Mouse (Mus musculus) limb, embryonic 14.5 days (tissue): Measurements from ENCODE around the gene Car7. TPM values are rescaled to one million over a fixed set of nuclear protein-coding genes. Genes with fewer than 3 reads are reported as not detected.

Experiments
- ATAC-seq: fragments of 200-750 bp; cut with Nextera tagmentation; 2 replicates; pipeline ENCODE4 v1.8.0; 2017; ENCODE audit warnings: low read depth, moderate number of reproducible peaks, moderate TSS enrichment; ENCODE audit not compliant: low FRiP score
- DNase-seq: peaks from one replicate; pipeline ENCODE4 v3.0.0-alpha.2; 2015; ENCODE audit warnings: low spot score
- H3K27ac ChIP-seq: fragments of 300-500 bp; sonication (generic); replicated peaks from 2 replicates; pipeline ENCODE4 v1.5.1; 2014; ENCODE audit warnings: low read depth, mild to moderate bottlenecking, low read length, moderate library complexity, mixed read lengths
- H3K27me3 ChIP-seq: fragments of 300-500 bp; sonication (generic); 2 replicates; pipeline ENCODE4 v1.6.1; 2014; ENCODE audit warnings: low read length, mixed read lengths; ENCODE audit not compliant: control insufficient read depth, insufficient read depth
- H3K36me3 ChIP-seq: fragments of 300-500 bp; sonication (generic); 2 replicates; pipeline ENCODE4 v1.6.1; 2014; ENCODE audit warnings: mild to moderate bottlenecking, low read length, moderate library complexity, mixed read lengths; ENCODE audit not compliant: control insufficient read depth, insufficient read depth
- H3K4me1 ChIP-seq: fragments of 300-500 bp; sonication (generic); 2 replicates; pipeline ENCODE4 v1.6.1; 2014; ENCODE audit warnings: antibody characterized with exemption, low read length, mixed read lengths; ENCODE audit not compliant: control insufficient read depth, insufficient read depth
- H3K4me2 ChIP-seq: fragments of 300-500 bp; sonication (generic); replicated peaks from 2 replicates; pipeline ENCODE4 v1.6.1; 2014; ENCODE audit warnings: low read depth, mild to moderate bottlenecking, low read length, moderate library complexity; ENCODE audit not compliant: severe bottlenecking
- H3K4me3 ChIP-seq: fragments of 300-500 bp; sonication (generic); replicated peaks from 2 replicates; pipeline ENCODE4 v1.5.1; 2014; ENCODE audit warnings: low read length
- H3K9ac ChIP-seq: fragments of 300-500 bp; sonication (generic); 2 replicates; pipeline ENCODE4 v1.6.1; 2014; ENCODE audit warnings: mild to moderate bottlenecking, low read depth, low read length, moderate library complexity; ENCODE audit not compliant: severe bottlenecking
- H3K9me3 ChIP-seq: fragments of 300-500 bp; sonication (generic); 2 replicates; pipeline ENCODE4 v1.6.1; 2016; ENCODE audit warnings: low read length; ENCODE audit not compliant: control insufficient read depth
- POLR2A ChIP-seq: fragments of 200-500 bp; IDR thresholded peaks from 2 replicates; pipeline ENCODE4 v1.8.0; 2012; ENCODE audit warnings: inconsistent platforms, mild to moderate bottlenecking, moderate library complexity, borderline replicate concordance; ENCODE audit not compliant: insufficient read depth, insufficient read length; ENCODE audit errors: extremely low read depth
- WGBS: fragments of 180-500 bp; shearing (Covaris S2); extraction: QIAGEN DNeasy Blood & Tissue Kit; methylation state at CpG from one replicate; pipeline ENCODE4 v1.1.7; 2014; 5-methylcytosine and 5-hydroxymethylcytosine counted together
- polyA plus RNA-seq, 2 experiments: library from polyadenylated mRNA; depleted of rRNA in 1 of 2; stranded (reverse) in 1 of 2; unstranded in 1 of 2; fragments of >200 nt; fragmentation: Nextera tagmentation in 1 of 2; extraction: Ambion mirVana in 1 of 2; gene quantifications; 2 replicates each; pipeline versions ENCODE4 v1.2.1 to v1.2.3; 2012 to 2014

Car7 gene
- polyA plus RNA-seq, 2 experiments, result 0.53 to 0.66 TPM

DNA sequence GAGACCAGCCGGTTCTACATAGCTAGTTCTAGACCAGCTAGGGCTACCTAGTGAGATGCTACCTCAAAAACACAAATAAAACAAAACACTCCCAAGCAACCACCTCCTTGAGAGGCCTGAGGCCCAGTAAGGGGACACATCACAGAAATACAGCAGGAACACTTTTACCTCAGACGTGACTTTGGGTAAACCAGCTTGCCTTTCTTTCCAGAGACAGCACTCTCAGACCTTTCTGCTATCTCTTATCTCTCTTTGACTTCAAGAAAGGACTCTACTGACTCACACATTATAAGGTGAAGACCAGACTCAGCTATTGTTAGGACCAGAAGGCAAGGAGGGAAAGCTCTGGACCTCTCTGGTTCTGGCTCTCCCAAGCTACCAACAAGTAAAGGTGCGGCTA, 55.8 kb downstream of the Car7 start:
- H3K27me3 ChIP-seq, result no peaks in the 10 kb centered on the region
- no peak overlapping the region for H3K4me2 ChIP-seq
- 90% methylated on average over 3 of the region's 3 CpGs for WGBS
- no peak for ATAC-seq
- DNase-seq, result no peak
- H3K4me1 ChIP-seq, result peaks cover 7% of the 10 kb centered on the region
- H3K4me3 ChIP-seq, result no peak overlapping the region
- no peak for TF ChIP-seq POLR2A
- 0 out of 2 replicates have a peak, but pooled peaks cover 7% of the 10 kb centered on the region for H3K9me3 ChIP-seq
- H3K27ac ChIP-seq, result no peak overlapping the region
- no peak overlapping the region for H3K9ac ChIP-seq
- peaks cover 17% of the 10 kb centered on the region for H3K36me3 ChIP-seq

- peak; percentile 94 for DNase-seq
- H3K27ac ChIP-seq, result peak within 1 kb of the TSS; percentile 83
- no peaks in the 10 kb centered on the region for H3K9me3 ChIP-seq
- peaks cover 7% of the 10 kb centered on the region for H3K4me1 ChIP-seq
- ATAC-seq, result peak; percentile 97
- H3K4me3 ChIP-seq, result peak within 1 kb of the TSS; percentile 73
- peaks cover 27% of the 10 kb centered on the region for H3K36me3 ChIP-seq
- peak within 1 kb of the TSS; percentile 85 for H3K4me2 ChIP-seq
- TF ChIP-seq POLR2A, result 0 out of 2 replicates have a peak, but pooled peaks have one; percentile 9
- no peaks in the 10 kb centered on the region for H3K27me3 ChIP-seq
- peak within 1 kb of the TSS; percentile 73 for H3K9ac ChIP-seq
- WGBS, result under 1% methylated on average over 38 of the region's 44 CpGs
Measured at GRCm38 (mm10) chr8:104591133-104591834, 56.8 kb downstream of the Car7 start, which contains the start of gene Pdp2. Pdp2 (plus strand) TSS chr8:104591451.

- H3K4me1 ChIP-seq, result peaks cover 7% of the 10 kb centered on the region
- peak overlapping the region; percentile 73 for H3K9ac ChIP-seq
- peaks cover 32% of the 10 kb centered on the region for H3K36me3 ChIP-seq
- H3K27me3 ChIP-seq, result no peaks in the 10 kb centered on the region
- no peak for TF ChIP-seq POLR2A
- H3K4me2 ChIP-seq, result peak overlapping the region; percentile 85
- H3K27ac ChIP-seq, result peak overlapping the region; percentile 83; the same call in 1 of the 2 replicates
- WGBS, result 4% methylated on average over 9 of the region's 9 CpGs
- DNase-seq (no peak), ATAC-seq (no peak)
- peak overlapping the region; percentile 73 for H3K4me3 ChIP-seq
- H3K9me3 ChIP-seq, result no peaks in the 10 kb centered on the region
Measured at GRCm38 (mm10) chr8:104591856-104592255, 57.4 kb downstream of the Car7 start.

GRCm38 (mm10) chr8:104592566-104592965, 58.1 kb downstream of the Car7 start:
- peak overlapping the region; percentile 85 for H3K4me2 ChIP-seq
- no peak for DNase-seq
- H3K36me3 ChIP-seq, result peaks cover 36% of the 10 kb centered on the region
- no peak overlapping the region for H3K27ac ChIP-seq
- H3K9ac ChIP-seq, result no peak overlapping the region
- no peaks in the 10 kb centered on the region for H3K27me3 ChIP-seq
- no peaks in the 10 kb centered on the region for H3K9me3 ChIP-seq
- WGBS, result 63% methylated on average over 6 of the region's 6 CpGs
- H3K4me3 ChIP-seq, result peak overlapping the region; percentile 73; the same call in 1 of the 2 replicates
- TF ChIP-seq POLR2A, result no peak
- ATAC-seq, result no peak
- peaks cover 7% of the 10 kb centered on the region for H3K4me1 ChIP-seq

DNA sequence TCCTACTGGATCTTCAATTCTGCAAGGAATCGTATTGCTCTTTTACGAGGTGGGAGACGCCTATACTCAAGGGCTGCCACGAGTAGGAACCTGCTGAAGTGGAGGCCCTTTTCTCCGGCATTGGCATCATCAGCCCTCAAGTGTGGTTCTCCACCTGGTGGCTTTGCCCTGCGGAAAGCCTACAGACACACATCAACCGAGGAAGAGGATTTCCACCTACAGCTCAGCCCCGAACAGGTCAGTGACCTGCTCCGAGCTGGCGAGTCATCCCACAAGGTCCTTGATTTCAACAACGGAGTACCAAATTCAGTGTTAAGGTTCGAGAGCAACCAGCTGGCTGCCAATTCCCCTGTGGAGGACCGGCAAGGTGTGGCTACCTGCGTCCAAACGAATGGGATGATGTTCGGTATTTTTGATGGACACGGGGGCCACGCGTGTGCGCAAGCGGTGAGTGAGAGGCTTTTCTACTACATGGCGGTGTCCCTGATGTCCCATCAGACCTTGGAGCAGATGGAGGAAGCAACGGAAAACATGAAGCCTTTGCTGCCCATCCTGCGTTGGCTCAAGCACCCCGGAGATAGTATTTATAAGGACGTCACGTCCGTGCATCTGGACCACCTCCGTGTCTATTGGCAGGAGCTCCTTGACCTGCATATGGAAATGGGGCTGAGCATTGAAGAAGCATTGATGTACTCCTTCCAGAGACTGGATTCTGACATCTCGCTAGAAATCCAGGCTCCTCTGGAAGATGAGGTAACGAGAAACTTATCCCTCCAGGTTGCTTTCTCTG, 59.2 kb downstream of the Car7 start:
- Histone ChIP-seq H3K4me1 (peaks cover 7% of the 10 kb centered on the region), H3K4me3 (no peak overlapping the region), H3K27me3 (no peaks in the 10 kb centered on the region), H3K9ac (no peak overlapping the region), H3K27ac (no peak overlapping the region), H3K9me3 (no peaks in the 10 kb centered on the region), H3K4me2 (no peak overlapping the region), H3K36me3 (peaks cover 36% of the 10 kb centered on the region)
- DNase-seq, result no peak
- ATAC-seq, result no peak
- TF ChIP-seq POLR2A, result no peak
- WGBS, result 90% methylated on average over 31 of the region's 31 CpGs
